Mouse (Mus musculus): ENCODE results near the gene Snapin.

Snapin gene

DNA sequence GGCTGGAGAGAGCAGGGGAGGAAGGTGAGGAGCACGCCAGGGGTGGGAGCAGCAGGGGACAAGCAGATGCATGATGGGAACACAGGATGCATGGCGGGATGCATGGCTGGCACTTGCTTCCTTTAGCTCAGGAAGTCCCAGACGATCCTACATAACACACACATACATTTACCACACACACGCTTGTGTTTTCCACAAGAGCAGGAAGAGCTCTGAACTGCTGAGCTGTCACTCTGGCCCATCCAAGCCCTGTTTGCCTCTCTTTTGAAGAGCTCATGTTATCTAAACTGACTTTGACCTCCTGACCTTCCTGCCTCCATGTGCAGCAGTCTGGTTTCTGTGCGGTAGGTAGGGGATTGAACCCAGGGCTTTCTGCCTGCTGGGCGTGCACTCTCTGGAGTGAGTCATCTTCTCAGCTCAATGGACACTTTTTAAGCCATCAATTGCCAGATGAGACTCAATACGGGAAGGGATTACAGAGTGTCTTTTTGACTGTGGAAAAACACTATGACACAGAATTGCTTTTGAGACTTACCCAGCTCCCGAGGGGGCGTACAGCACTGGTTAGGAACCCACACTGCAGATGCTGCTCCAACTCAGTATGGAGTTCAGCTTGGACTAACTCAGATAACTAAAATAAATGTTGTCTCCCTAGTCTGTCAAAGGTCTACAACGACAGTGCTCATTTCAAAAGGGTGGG, 39.3 kb downstream of the Snapin start:
- DNase-seq (ENCODE audit: low spot score) = no peak

DNA sequence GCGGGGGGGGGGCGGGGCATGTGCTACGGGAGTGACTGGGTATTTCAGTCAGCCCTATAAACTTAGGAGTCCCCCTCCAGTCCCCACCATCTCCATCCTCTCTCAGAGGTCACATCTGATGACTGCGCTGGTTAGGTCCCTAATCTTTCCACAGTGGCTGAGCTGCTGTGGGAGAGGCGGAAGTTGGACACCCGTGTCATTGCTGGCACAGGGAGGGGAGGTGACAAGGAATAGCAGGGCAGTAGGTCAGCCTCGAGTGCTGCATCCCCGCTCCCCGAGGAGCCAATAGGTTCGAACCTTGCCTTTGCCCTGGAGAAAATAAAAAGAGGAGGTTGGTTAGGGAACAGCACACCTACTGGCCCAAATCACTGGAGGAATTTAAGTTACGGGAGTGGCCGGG, 40.0 kb downstream of the Snapin start:
- no peak for DNase-seq (ENCODE audit: low spot score)

DNA sequence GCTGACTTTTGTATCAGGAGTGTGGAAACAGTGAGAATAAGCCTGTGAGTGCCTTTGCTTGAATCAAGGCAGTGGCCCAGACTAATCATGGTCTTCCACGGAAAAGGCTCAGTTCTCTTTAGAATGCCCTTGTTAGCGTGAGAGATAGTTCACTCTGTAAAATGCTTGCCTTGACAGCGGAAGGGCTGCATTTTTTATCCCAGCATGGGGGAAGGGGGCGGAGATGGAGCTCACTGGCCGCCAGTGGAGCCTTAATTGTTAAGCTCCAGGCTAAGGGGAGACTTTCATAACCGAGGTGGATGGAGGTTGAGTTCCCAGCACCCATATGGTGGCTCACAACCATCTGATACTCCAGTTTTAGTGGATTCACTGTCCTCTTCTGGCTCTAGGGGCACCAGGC, 42.2 kb downstream of the Snapin start:
- DNase-seq (ENCODE audit: low spot score) = no peak

DNA sequence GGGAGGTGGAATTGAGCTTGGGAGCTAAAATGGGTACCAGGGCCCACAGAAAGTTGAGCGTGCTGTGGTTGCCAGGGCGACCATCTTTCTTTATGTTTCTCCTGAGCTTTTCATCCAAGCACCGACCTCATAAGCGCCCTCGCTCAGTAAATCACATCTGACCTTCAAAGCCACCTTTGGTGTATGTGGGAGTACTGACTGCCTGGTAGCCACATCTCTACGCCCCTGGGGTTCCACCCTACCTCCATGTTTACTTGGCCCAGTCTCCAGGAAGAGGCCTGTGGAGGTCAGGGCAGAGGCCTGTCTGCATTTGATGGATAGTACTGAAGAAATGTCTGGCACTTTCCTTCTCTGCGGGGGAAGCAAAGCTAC, 43.7 kb downstream of the Snapin start:
- no peak for DNase-seq (ENCODE audit: low spot score)

DNA sequence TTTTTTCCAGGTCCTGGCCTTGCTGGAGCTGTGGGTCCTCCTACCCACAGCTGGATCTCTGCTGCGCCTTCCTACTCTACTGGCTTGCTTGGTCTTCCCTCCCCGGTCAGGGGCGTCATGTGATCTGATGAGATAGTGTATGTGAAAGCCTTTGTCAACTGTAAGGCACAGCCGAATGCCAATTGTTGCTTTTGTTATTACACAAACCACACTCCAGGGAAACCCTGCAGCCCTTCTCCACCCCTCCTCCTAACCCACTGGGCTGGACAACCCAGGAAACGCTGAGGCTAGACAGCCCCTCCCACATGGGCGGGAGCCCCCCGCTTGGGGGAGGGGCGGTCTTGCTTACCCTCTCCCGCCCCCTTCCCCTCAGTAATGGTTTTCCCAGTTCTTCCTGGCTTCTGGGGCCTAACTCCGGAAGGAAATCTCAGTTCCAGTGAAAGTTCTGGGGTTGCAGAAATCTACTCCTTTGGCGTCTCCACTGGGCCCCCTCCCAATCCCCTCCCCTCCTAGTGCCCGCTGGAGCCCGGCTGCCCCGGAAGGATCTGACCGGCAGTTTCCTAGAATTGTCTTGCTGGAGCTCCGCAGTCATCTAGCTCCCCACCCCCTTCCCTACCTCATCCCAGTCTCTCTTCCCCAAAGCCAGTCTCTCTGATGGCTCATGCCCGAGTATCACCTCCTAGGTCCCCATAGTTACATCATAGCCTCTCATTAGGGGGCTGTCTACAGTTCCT, 44.3 kb downstream of the Snapin start:
- peak; percentile 82 for DNase-seq (ENCODE audit: low spot score)

DNA sequence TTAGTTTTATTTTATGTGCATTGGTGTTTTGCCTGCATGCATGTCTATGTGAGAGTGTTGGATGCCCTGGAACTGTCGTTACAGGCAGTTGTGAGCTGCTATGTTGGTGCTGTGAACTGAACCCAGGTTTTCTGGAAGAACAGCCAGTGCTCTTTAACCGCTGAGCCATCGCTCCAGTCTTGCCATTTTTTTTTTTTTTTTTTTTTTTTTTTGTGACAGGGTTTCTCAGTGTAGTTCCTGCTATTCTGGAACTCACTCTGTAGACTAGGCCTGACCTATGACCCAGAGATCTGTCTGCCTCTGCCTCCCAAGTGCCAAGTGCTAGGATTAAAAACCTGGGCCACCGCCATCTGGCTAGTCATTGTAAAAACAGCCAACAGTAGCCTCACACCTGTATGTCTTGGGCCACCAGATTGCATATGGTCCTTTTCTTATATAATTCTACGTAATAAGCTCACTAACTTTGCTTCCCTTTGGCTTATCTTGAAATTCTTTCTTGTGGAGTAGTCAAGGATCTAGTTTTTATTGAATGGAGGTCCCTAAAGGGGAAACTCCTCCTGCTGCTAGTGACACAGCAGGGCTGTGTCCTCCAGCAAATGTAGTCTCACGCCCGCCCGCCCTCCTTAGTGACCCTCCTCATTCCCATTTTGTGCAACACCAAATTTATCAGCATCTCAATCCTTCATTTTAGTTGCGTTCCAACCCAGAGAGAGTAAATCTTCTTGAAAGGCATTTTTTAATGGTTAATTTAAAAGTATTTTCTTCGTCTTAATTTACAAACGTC, 45.2 kb downstream of the Snapin start:
- DNase-seq (ENCODE audit: low spot score) = no peak

DNA sequence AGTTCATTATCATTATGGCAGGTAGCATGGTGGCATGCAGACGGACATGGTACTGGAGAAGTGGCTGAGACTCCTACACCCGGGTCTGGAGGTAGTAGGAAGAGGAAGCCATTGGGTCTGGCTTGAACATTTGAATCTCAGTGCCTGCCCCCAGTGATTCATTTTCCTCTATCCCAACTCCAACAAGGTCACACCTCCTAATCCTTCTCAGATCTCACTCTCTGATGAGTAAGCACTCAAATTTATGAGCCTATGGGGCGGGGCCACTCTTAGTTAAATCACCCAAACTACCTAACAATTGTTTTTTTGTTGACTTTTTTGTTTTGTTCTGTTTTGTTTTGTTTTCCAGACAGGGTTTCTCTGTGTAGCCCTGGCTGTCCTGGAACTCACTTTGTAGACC, 46.9 kb downstream of the Snapin start:
- no peak for DNase-seq (ENCODE audit: low spot score)

DNA sequence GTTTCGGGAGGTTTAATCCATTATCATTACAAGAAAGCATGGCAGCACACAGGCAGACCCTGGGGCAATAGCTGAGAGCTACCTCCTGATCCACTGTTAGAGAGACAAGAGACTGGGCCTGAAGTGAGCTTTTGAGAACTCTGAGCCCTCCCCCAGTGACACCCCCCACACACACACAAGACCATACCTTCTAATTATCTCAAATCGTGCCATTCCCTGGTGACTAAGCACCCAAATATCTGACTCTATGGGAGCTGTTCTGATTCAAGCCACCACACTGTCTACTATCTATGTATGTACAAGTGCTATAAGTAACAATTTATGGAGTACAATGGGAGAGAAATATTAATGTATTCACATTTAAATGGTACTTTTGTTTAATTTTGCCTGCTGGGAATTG, 50.1 kb downstream of the Snapin start:
- no peak for DNase-seq (ENCODE audit: low spot score)
